Mouse (Mus musculus) CH12.LX (cell line): ENCODE measurements around the gene Fhl1. TPM values are rescaled to one million over a fixed set of nuclear protein-coding genes. Genes with fewer than 3 reads are reported as not detected.

Experiments
- DNase-seq: peaks from one replicate; pipeline ENCODE4 v3.0.0-alpha.2; 2013; ENCODE audit errors: extremely low read depth
- H3K27ac ChIP-seq: 2 replicates; pipeline ENCODE4 v1.5.1; 2012; ENCODE audit warnings: low read depth, mild to moderate bottlenecking, control low read depth, moderate library complexity; ENCODE audit not compliant: insufficient read depth
- H3K27me3 ChIP-seq: replicated peaks from 2 replicates; pipeline ENCODE3; 2012; ENCODE audit warnings: inconsistent platforms
- H3K36me3 ChIP-seq, 2 experiments: replicated peaks in 1 of 2; 2 replicates each; pipeline versions ENCODE3 to v1.6.1; 2012; ENCODE audit warnings: inconsistent platforms in 1 of 2, low read length in 1 of 2, mild to moderate bottlenecking in 1 of 2, mixed read lengths in 1 of 2, moderate library complexity in 1 of 2; ENCODE audit not compliant: control insufficient read depth in 1 of 2, insufficient read depth in 1 of 2
- H3K4me1 ChIP-seq, 2 experiments: 2 replicates each; pipeline ENCODE4 v1.6.1; 2012; ENCODE audit warnings: inconsistent platforms in 1 of 2, moderate library complexity in 1 of 2; ENCODE audit not compliant: insufficient read depth in 2 of 2, control insufficient read depth in 1 of 2
- H3K4me2 ChIP-seq: 2 replicates; pipeline ENCODE4 v1.6.1; 2012; ENCODE audit warnings: low read depth, mild to moderate bottlenecking, control low read depth; ENCODE audit not compliant: poor library complexity, insufficient read depth, severe bottlenecking
- H3K4me3 ChIP-seq, 3 experiments: fragments of 150-350 bp in 1 of 3; sonication (generic) in 1 of 3; replicated peaks in 1 of 3; 2 replicates each; pipeline versions ENCODE3 to v1.5.1; 2011 to 2012; ENCODE audit warnings: low read depth in 2 of 3, low read length in 2 of 3, mild to moderate bottlenecking in 2 of 3, moderate library complexity in 2 of 3, control low read depth in 1 of 3, improper control_type of control experiment in 1 of 3, inconsistent platforms in 1 of 3, mixed read lengths in 1 of 3; ENCODE audit not compliant: poor library complexity in 1 of 3
- H3K79me2 ChIP-seq: replicated peaks from 2 replicates; pipeline ENCODE4 v1.6.1; 2012; ENCODE audit warnings: mild to moderate bottlenecking, moderate library complexity; ENCODE audit not compliant: control insufficient read depth, poor library complexity, insufficient read depth, severe bottlenecking; ENCODE audit errors: extremely low read depth
- H3K9ac ChIP-seq: 2 replicates; pipeline ENCODE4 v1.6.1; 2012; ENCODE audit warnings: low read depth, mild to moderate bottlenecking, control low read depth, moderate library complexity; ENCODE audit not compliant: insufficient read depth
- H3K9me3 ChIP-seq: replicated peaks from 2 replicates; pipeline ENCODE3; 2012; ENCODE audit warnings: low read length, inconsistent platforms, mixed read lengths
- CTCF ChIP-seq, 2 experiments: IDR thresholded peaks in 1 of 2; conservative IDR thresholded peaks in 1 of 2; 2 replicates each; pipeline ENCODE4 v1.5.1; 2011 to 2012; ENCODE audit warnings: low read depth in 2 of 2, low read length in 2 of 2, improper control_type of control experiment in 1 of 2, inconsistent platforms in 1 of 2, mild to moderate bottlenecking in 1 of 2, moderate library complexity in 1 of 2
- E2F4 ChIP-seq: IDR thresholded peaks from 2 replicates; pipeline ENCODE4 v1.6.1; 2011; ENCODE audit warnings: low read depth, low read length, improper control_type of control experiment; ENCODE audit not compliant: insufficient replicate concordance
- ELF1 ChIP-seq: IDR thresholded peaks from 2 replicates; pipeline ENCODE4 v1.6.1; 2014; ENCODE audit warnings: low read depth, mild to moderate bottlenecking, inconsistent platforms, low read length, improper control_type of control experiment
- EP300 ChIP-seq: IDR thresholded peaks from 2 replicates; pipeline ENCODE4 v1.6.1; 2011; ENCODE audit warnings: low read length, improper control_type of control experiment
- GABPA ChIP-seq: IDR thresholded peaks from 2 replicates; pipeline ENCODE4 v1.6.1; 2012; ENCODE audit warnings: low read depth, low read length, improper control_type of control experiment, inconsistent platforms; ENCODE audit not compliant: insufficient replicate concordance
- IRF4 ChIP-seq: IDR thresholded peaks from 2 replicates; pipeline ENCODE4 v1.6.1; 2014; ENCODE audit warnings: low read depth, mild to moderate bottlenecking, inconsistent platforms, low read length, improper control_type of control experiment
- JUN ChIP-seq: IDR thresholded peaks from 2 replicates; pipeline ENCODE4 v1.6.1; 2011; ENCODE audit warnings: low read depth, mild to moderate bottlenecking, low read length, improper control_type of control experiment, moderate library complexity; ENCODE audit not compliant: insufficient read depth
- JUND ChIP-seq: conservative IDR thresholded peaks from 2 replicates; pipeline ENCODE4 v1.6.1; 2011; ENCODE audit warnings: low read depth, low read length, improper control_type of control experiment
- MAX ChIP-seq: IDR thresholded peaks from 2 replicates; pipeline ENCODE4 v1.6.1; 2011; ENCODE audit warnings: low read length, improper control_type of control experiment
- MAZ ChIP-seq: IDR thresholded peaks from 2 replicates; pipeline ENCODE4 v1.6.1; 2012; ENCODE audit warnings: low read depth, mild to moderate bottlenecking, inconsistent platforms, low read length, improper control_type of control experiment, moderate library complexity
- MEF2A ChIP-seq: IDR thresholded peaks from 2 replicates; pipeline ENCODE4 v1.6.1; 2014; ENCODE audit warnings: low read depth, mild to moderate bottlenecking, inconsistent platforms, low read length, improper control_type of control experiment, borderline replicate concordance
- MXI1 ChIP-seq: IDR thresholded peaks from 2 replicates; pipeline ENCODE4 v1.6.1; 2011; ENCODE audit warnings: mild to moderate bottlenecking, low read depth, low read length, improper control_type of control experiment
- POLR2AphosphoS2 ChIP-seq: IDR thresholded peaks from 2 replicates; pipeline ENCODE4 v1.6.1; 2011; ENCODE audit warnings: low read depth, low read length, improper control_type of control experiment
- RAD21 ChIP-seq: IDR thresholded peaks from 2 replicates; pipeline ENCODE4 v1.6.1; 2011; ENCODE audit warnings: low read depth, mild to moderate bottlenecking, low read length, improper control_type of control experiment, moderate library complexity
- SIN3A ChIP-seq: IDR thresholded peaks from 2 replicates; pipeline ENCODE4 v1.6.1; 2012; ENCODE audit warnings: low read length, improper control_type of control experiment, inconsistent platforms
- SMC3 ChIP-seq: IDR thresholded peaks from 2 replicates; pipeline ENCODE4 v1.6.1; 2011; ENCODE audit warnings: low read depth, low read length, improper control_type of control experiment
- USF2 ChIP-seq: conservative IDR thresholded peaks from 2 replicates; pipeline ENCODE4 v1.6.1; 2011; ENCODE audit warnings: low read depth, low read length, improper control_type of control experiment
- ZC3H11A ChIP-seq: IDR thresholded peaks from 2 replicates; pipeline ENCODE4 v1.6.1; 2012; ENCODE audit warnings: low read depth, mild to moderate bottlenecking, inconsistent platforms, low read length, improper control_type of control experiment
- ZMIZ1 ChIP-seq: IDR thresholded peaks from 2 replicates; pipeline ENCODE4 v1.6.1; 2012; ENCODE audit warnings: low read depth, mild to moderate bottlenecking, inconsistent platforms, low read length, improper control_type of control experiment
- ZNF384 ChIP-seq: IDR thresholded peaks from 2 replicates; pipeline ENCODE4 v1.6.1; 2012; ENCODE audit warnings: low read depth, low read length, improper control_type of control experiment, inconsistent platforms
- dilution Hi-C: fragments of 300-500 bp; cut with MboI; formaldehyde crosslinking; loops from 2 replicates; pipeline ENCODE4 v1.14.3; 2020; ENCODE audit warnings: low sequenced_read_pairs; ENCODE audit not compliant: extremely low pct_unique_long_range_greater_than_20kb, extremely low pct_ligation_motif_present
- in situ Hi-C: fragments of 300-500 bp; cut with MboI; formaldehyde crosslinking; loops from 3 replicates; pipeline ENCODE4 v1.14.3; 2019; ENCODE audit warnings: low sequenced_read_pairs, low pct_ligation_motif_present, low pct_unique_long_range_greater_than_20kb, mixed read lengths
- polyA plus RNA-seq: library from polyadenylated mRNA; unstranded; fragments of >175 nt; gene quantifications from 2 replicates; pipeline ENCODE4 v1.2.1, GENCODE M21; 2012; ENCODE audit warnings: low read depth; ENCODE audit not compliant: insufficient read length
- total RNA-seq, 2 experiments: library from RNA; depleted of rRNA; stranded (reverse); fragments of 300-350 nt in 1 of 2; fragments of >200 nt in 1 of 2; gene quantifications; 2 replicates each; pipeline ENCODE4 v1.2.3; 2012 to 2014

The Fhl1 gene
- total and polyA plus RNA-seq, 3 experiments: not detected

- dilution Hi-C loops: no loop called here
- H3K36me3 ChIP-seq: no peaks in the 10 kb centered on the region
Measured at GRCm38 (mm10) chrX:56791268-56791667, 59.7 kb downstream of the Fhl1 start.

GRCm38 (mm10) chrX:56821765-56822603, 90.4 kb downstream of the Fhl1 start, which contains the start of gene Map7d3:
Gene Map7d3 (minus strand): TSS chrX:56822326.
- Histone ChIP-seq H3K9me3 (no peaks in the 10 kb centered on the region), H3K27me3 (no peaks in the 10 kb centered on the region), H3K36me3 (no peaks in the 10 kb centered on the region), H3K4me1 (no peaks in the 10 kb centered on the region), H3K4me3 (no peak within 1 kb of the TSS), H3K27ac (no peak within 1 kb of the TSS), H3K4me2 (no peak within 1 kb of the TSS), H3K9ac (no peak within 1 kb of the TSS), H3K79me2 (no peaks in the 10 kb centered on the region)
- TF ChIP-seq MXI1 (no peak), POLR2AphosphoS2 (no peak), SIN3A (no peak), E2F4 (no peak), JUN (no peak), MAZ (no peak), GABPA (no peak), EP300 (no peak), MAX (no peak), JUND (no peak), ZNF384 (no peak)
- dilution Hi-C loops: no loop called here
- no peak for DNase-seq
- in situ Hi-C loops: no loop called here

More at GRCm38 (mm10) chrX:56791268-56791667, 59.7 kb downstream of the Fhl1 start:
- Histone ChIP-seq H3K9ac (no peak overlapping the region), H3K27ac (no peak overlapping the region), H3K79me2 (no peaks in the 10 kb centered on the region), H3K27me3 (no peaks in the 10 kb centered on the region), H3K4me1 (peaks cover 0 to 3% of the 10 kb centered on the region in 2 experiments; a peak in 2 of 4 replicates), H3K9me3 (no peaks in the 10 kb centered on the region), H3K4me2 (peak overlapping the region; percentile 27; the same call in 1 of the 2 replicates), H3K4me3 (no peak overlapping the region)
- TF ChIP-seq ZMIZ1 (no peak), USF2 (no peak), ZC3H11A (no peak), IRF4 (no peak), SMC3 (peak; percentile 71), RAD21 (peak; percentile 54), CTCF (conservative IDR thresholded peaks at IDR 0.05 in 1 of 2, IDR thresholded peaks at IDR 0.05 in 1 of 2; ENCODE audit: low read depth in 2 of 2, low read length in 2 of 2) (peak in 1 of 2 experiments; percentile 68; a peak in 2 of 4 replicates), ELF1 (no peak), MEF2A (no peak), ZNF384 (peak; percentile 47; the same call in 1 of the 2 replicates)
- in situ Hi-C loops: no loop called here
- DNase-seq: peak; percentile 57
